Mouse (Mus musculus): Measurements from ENCODE around the gene Igsf11.

- TF ChIP-seq CTCF (conservative IDR thresholded peaks at IDR 0.05 in 1 of 2, IDR thresholded peaks at IDR 0.05 in 1 of 2; ENCODE audit: low read depth in 2 of 2, low read length in 2 of 2), result no peak
- TF ChIP-seq KAT2A (IDR thresholded peaks at IDR 0.05; ENCODE audit: insufficient replicate concordance, low read length), result no peak
- no peak for TF ChIP-seq TCF12 (IDR thresholded peaks at IDR 0.05; ENCODE audit: low read depth, low read length)
- TF ChIP-seq ETS1 (conservative IDR thresholded peaks at IDR 0.05; ENCODE audit: low read depth, low read length), result no peak
- TF ChIP-seq POLR2A (IDR thresholded peaks at IDR 0.05; ENCODE audit: low read depth, low read length), result no peak
- no peak for TF ChIP-seq USF1 (IDR thresholded peaks at IDR 0.05; ENCODE audit: low read depth, low read length)
- no peak for TF ChIP-seq E2F4 (IDR thresholded peaks at IDR 0.05; ENCODE audit: insufficient replicate concordance, low read depth, low read length)
- no peak for TF ChIP-seq EP300 (IDR thresholded peaks at IDR 0.05; ENCODE audit: low read length)
- no peak for TF ChIP-seq RAD21 (IDR thresholded peaks at IDR 0.05; ENCODE audit: low read depth, low read length)
- no peak for TF ChIP-seq UBTF (IDR thresholded peaks at IDR 0.05; ENCODE audit: low read depth, low read length)
- TF ChIP-seq MAFK (IDR thresholded peaks at IDR 0.05; ENCODE audit: insufficient replicate concordance, low read length), result no peak
Observed at GRCm38 (mm10) chr16:38985411-38985810, 92.9 kb downstream of the Igsf11 start.

Data from CH12.LX (cell line).